Mouse (Mus musculus) heart, postnatal 10 days (tissue): ENCODE results near the gene Wars2. TPM values are rescaled to one million over a fixed set of nuclear protein-coding genes. Genes with fewer than 3 reads are reported as not detected.
A peak's percentile ranks its signal among the peaks of the same experiment; 100 is the strongest.

Source experiments
- DNase-seq, 2 experiments: peaks; one replicate each; pipeline ENCODE4 v3.0.0; 2021
- intact Hi-C: fragments of 180-260 bp; cut with DNase I; formaldehyde crosslinking; loops from one replicate; pipeline ENCODE4 v1.15.1; 2025
- microRNA-seq, 2 experiments: library from miRNA; unstranded; fragments of <30 nt; microRNA quantifications; one replicate each; pipeline ENCODE4 v1.2.0; 2022
- total RNA-seq, 2 experiments: library from RNA; stranded (reverse); gene quantifications; 2 replicates each; pipeline ENCODE4 v1.2.3; 2021

Gene Wars2
- total RNA-seq, 2 experiments from 2014 or later, result 7.0 to 10.3 TPM

DNA sequence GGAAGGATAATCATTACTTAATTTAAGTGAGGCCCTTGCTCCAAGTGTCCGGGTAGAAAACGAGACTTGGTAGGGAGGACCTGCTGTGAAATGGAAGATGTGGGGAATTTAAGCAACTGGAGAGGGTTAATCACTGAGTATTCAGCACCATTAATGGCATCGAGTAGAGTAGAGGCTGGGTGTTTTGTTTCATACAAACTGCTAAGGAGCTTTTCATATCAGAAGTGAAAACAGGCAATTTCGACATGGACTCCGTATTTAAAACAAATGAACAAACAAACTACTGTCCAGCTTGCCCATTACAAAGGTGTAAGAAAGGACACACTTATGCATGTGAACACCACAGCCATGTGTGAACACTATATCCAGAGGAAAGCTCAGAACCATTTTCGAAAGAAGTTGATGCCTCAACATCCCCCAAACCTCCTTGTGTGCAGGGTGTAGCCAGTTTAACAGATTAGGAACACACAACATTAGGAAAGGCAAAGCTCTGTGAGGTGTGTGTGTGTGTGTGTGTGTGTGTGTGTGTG lies 118.9 kb downstream of the Wars2 start:
- DNase-seq, result no peak
- intact Hi-C loops, result loop anchor here (10.0 kb wide), 1 partner anchor 555 kb away; no protein-coding TSS in a partner anchor

DNA sequence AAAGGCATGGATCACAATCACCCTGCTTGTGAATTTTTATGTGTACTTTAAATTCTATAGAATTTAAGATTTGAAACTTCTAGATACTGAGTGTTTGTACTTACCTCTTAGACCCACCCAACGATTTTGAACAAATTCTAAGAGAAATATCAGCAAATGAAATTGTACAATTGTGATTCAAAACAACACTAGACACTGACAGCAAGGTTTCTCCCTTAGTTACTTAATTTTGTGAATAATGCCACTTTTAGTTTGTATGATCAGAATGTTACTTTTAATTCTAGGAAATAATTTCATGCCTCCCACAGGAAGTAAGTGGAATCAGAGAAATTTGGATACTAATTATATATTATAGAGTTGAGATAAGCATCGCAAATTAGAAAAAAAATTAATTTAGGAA lies 119.5 kb downstream of the Wars2 start:
- DNase-seq, result no peak
- intact Hi-C loops, result no loop called here

DNA sequence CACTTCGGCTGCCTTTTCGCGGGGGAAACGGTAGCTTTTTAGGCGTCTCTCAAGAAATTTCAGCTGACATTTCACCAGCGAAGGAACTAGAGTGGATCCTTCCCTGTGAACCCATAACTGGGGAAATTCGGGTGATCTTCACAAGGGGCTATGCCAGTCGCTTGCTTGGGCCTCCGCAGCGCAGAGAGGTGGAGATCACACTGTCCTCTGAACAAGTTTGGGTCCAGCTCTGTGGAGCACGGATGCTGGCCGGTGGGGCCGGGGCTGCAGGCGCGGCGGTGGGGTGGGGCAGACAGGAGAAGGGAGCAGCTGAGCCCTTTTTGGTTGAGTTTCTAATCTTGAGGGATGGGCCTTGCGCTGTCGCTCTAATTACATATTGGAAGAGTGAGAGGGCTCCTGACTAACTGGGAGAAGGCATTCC lies 120.5 kb downstream of the Wars2 start:
- DNase-seq, result no peak
- intact Hi-C loops, result no loop called here

DNA sequence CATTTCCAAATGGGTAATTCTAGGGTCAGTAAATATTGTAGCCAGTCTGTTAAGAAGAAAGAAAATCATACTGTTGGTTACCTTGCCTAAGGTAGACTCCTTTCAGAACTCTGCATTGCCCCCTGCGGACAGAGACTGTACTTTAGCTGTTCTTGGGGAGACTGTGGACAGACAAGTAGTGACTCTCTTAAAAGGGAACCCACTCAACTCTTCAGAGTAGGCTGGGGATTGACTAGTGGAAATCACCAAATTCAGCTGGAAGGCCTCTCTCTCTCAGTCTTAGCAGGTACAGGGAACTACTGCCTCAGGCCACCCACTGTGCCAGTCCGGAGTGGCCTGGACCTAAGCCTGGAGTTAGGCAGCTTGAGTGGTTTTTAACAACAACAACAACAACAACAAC lies 121.1 kb downstream of the Wars2 start:
- DNase-seq, result no peak
- intact Hi-C loops, result no loop called here

DNA sequence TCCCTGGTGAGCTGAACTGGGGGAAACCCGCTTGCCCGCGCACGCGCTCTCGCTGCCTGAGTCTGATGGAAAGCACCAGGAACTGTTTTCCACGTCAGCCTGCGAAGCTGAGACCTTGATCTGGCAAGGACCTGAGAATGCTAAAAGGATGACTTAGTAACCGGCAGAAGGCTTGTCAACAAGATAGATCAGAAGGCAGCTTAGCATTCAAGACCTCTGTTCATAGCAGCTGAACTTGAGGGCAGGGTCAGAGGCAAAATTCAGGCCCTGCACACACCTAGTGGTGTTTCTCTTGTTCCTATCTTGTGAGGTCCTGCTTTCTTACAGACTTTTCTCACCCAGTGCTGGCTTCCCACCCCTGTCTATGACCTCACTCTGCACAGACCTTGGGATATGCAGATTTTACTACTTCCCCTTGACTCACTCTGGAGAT lies 122.6 kb downstream of the Wars2 start:
- no peak for DNase-seq
- intact Hi-C loops, result no loop called here

DNA sequence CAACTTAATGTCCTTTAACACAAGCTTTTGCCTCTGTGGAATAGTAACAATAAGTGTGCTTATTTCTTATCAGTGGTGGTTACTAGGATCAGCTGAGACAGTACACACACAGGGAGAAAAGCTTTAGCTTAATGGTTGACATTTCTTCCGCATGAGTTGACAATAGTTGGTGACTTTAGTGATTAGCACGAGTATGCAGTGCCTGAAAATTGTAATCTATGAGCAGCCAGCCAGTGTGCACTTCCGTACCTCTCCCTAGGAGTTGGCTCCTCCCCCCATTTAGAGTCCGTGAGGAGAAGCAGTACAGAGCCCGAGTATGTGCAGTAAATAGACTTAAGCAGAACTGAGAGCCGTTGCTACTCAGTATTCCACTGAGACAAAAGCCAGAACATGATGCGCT lies 123.8 kb downstream of the Wars2 start:
- no peak for DNase-seq
- intact Hi-C loops, result no loop called here

DNA sequence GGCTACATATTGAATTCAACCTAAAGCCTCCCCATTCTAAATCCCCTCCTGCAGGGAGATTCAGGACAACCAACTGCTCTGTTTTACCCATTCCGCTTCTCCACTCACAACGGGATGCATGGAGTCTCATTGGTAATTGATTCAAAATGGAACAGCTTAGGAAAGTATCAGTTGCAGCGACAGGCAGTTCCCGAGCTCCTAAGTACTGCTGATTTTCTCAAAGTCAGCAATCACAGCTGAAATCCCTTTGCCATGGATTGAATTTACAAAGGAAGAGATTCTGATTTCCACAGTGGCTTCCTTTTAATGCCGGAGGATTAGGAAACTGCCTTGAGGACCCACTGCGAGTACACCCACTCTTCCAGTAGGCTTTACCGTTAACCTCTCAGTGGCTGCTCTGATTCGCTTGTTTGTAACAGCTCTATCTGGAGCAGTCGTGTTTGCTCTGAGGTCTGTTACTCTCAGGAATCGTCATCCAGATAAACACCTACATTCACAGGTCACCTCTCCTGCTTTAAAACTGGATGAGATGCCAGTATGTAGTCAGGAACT lies 126.0 kb downstream of the Wars2 start:
- DNase-seq, result no peak
- intact Hi-C loops, result no loop called here

DNA sequence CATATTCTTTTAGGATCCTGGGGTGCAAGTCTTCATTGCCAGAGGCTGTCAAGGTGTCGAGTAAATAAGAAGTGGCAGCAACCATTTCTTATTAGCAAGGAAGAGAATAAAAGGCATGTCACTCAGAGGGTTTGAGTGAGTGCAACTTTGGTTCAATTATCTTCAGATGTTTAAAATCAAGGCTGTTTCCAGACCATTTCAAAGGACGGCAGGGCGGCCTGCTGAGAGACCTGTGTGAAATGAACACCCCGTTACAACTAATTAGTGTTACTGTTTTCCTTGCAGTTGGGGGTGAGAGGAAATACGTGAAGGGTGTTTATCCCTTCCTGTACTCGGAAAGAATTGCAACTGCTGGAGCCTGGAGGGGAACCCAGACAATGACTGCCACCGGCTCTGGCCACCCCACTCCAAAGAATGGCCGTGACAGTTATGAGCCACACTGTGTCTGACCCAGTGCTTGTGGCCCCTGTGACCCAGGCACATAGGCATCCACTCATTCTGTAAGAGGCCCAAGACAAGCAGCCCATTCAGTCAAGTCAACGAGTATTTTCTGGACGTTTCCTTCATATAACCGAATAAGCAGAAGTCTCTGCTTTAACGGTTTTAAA lies 137.2 kb downstream of the Wars2 start:
- no peak for DNase-seq
- intact Hi-C loops, result no loop called here

DNA sequence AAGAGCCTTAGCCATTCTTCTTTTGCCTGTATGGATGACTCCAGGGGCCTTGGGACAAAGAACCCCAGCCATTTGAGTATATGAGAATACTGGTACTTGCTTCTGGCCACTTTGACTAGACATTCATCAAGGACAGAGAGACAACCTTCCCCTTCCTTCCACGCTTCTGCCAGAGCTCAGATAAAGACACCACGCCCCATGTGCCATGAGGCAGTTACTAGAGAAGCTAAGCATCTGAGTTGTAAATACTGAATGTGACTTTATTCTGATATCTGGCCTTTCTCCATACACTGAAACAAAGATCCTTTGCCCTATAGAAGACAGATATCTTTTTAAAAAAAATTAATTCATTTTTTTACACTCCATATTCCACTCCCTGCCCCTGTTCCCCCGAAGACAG lies 138.8 kb downstream of the Wars2 start:
- intact Hi-C loops, result no loop called here

DNA sequence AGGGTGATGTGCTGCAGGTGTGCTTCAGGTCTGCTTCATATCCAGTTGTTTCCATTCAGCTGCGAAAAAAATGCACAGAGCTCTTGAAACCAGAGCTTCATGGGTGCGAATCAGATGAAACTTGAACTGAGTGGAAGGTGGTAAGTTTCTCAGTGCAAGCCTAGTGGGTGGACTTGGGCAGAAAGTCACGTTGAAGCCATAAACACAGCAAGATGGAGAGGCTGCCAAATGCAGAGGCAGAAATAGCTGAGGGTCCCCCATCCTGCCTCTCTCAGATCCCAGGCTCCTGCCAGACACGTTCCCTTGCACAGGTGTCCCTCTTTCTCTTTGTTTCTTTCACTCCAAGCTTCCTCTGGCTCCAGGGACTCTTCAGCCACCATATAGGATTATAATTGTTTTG lies 140.6 kb downstream of the Wars2 start:
- DNase-seq, result no peak
- intact Hi-C loops, result no loop called here

More for the DNA sequence above, 138.8 kb downstream of the Wars2 start:
- no peak for DNase-seq

DNA sequence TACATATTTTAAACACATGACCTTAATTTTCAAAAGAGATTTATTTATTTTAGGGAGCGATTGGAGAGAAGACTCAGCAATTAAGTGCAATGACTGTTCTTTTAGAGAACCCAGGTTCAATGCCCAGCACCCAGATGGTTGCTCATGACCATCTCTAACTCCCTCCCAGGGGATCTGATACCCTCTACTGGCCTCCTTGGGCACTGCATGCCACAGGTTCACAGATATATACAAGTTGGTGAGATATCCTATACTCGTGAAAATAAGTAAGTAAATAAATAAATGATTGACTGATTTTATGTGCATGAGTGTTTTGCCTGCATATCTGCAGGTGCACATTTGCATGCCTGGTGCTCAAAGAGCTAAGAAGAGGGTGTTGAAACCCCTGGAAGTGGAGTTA lies 147.4 kb downstream of the Wars2 start:
- DNase-seq, result peak in 1 of 2 experiments; percentile 2
- intact Hi-C loops, result no loop called here

Small RNA genes within 50 kb of the gene (microRNA-seq; reads per million reads assigned to microRNA genes)
- gene Mir6481, result 0 reads per million in 2 experiments

Other genes starting within 250 kb of the Wars2 start
- not detected for gene Hao2, start 247.8 kb upstream of the Wars2 start, total RNA-seq
- gene Tbx15, start 99.3 kb downstream of the Wars2 start, total RNA-seq, result under 1 TPM; 0.40 to 0.43 TPM